Mouse (Mus musculus): ENCODE measurements around the gene Ilf2.

The Ilf2 gene

GRCm38 (mm10) chr3:90508950-90509746 lies 33.2 kb downstream of the Ilf2 start, which contains the start of gene Chtop:
TSS of gene Chtop (minus strand) at chr3:90509498.
- peak; percentile 100 for DNase-seq (ENCODE audit: low spot score)

- no peak for DNase-seq (ENCODE audit: low spot score)
Measured at GRCm38 (mm10) chr3:90509747-90510123, 33.8 kb downstream of the Ilf2 start.

GRCm38 (mm10) chr3:90512276-90512675 lies 36.4 kb downstream of the Ilf2 start:
- DNase-seq (ENCODE audit: low spot score), result no peak

- DNase-seq (ENCODE audit: low spot score), result no peak
Measured at GRCm38 (mm10) chr3:90512948-90513642, 37.2 kb downstream of the Ilf2 start.

GRCm38 (mm10) chr3:90513796-90514590 lies 38.1 kb downstream of the Ilf2 start, which contains the start of the genes S100a1 and S100a13:
TSS of gene S100a1 (minus strand) at chr3:90514392.
TSS of gene S100a13 (plus strand) at chr3:90514435.
- DNase-seq (ENCODE audit: low spot score), result peak; percentile 61

GRCm38 (mm10) chr3:90514691-90515090 lies 38.8 kb downstream of the Ilf2 start:
- DNase-seq (ENCODE audit: low spot score), result peak; percentile 57

- no peak for DNase-seq (ENCODE audit: low spot score)
Measured at GRCm38 (mm10) chr3:90515242-90515641, 39.3 kb downstream of the Ilf2 start.

GRCm38 (mm10) chr3:90515789-90516188 lies 39.9 kb downstream of the Ilf2 start:
- DNase-seq (ENCODE audit: low spot score), result no peak

- no peak for DNase-seq (ENCODE audit: low spot score)
Measured at GRCm38 (mm10) chr3:90517711-90518110, 41.8 kb downstream of the Ilf2 start.

- no peak for DNase-seq (ENCODE audit: low spot score)
Measured at GRCm38 (mm10) chr3:90525421-90525820, 49.5 kb downstream of the Ilf2 start.

GRCm38 (mm10) chr3:90526076-90526475 lies 50.1 kb downstream of the Ilf2 start:
- DNase-seq (ENCODE audit: low spot score), result no peak

- peak; percentile 68 for DNase-seq (ENCODE audit: low spot score)
Measured at GRCm38 (mm10) chr3:90526580-90526979, 50.7 kb downstream of the Ilf2 start, which contains the start of gene S100a14. TSS of gene S100a14 (plus strand) at chr3:90526856.

GRCm38 (mm10) chr3:90527291-90527873 lies 51.5 kb downstream of the Ilf2 start:
- DNase-seq (ENCODE audit: low spot score), result no peak

GRCm38 (mm10) chr3:90531713-90532112 lies 55.8 kb downstream of the Ilf2 start:
- no peak for DNase-seq (ENCODE audit: low spot score)

GRCm38 (mm10) chr3:90535446-90535845 lies 59.5 kb downstream of the Ilf2 start:
- no peak for DNase-seq (ENCODE audit: low spot score)

- DNase-seq (ENCODE audit: low spot score), result peak; percentile 67
Measured at GRCm38 (mm10) chr3:90537141-90537904, 61.4 kb downstream of the Ilf2 start, which contains the start of gene S100a16. TSS of gene S100a16 (plus strand) at chr3:90537254.

- DNase-seq (ENCODE audit: low spot score), result no peak
Measured at GRCm38 (mm10) chr3:90537905-90538296, 62.0 kb downstream of the Ilf2 start.

Data from urinary bladder, postnatal 25 days (tissue).